Comparison of ENCODE assay signal across 31 mouse cellular contexts in the genomic region with DNA sequence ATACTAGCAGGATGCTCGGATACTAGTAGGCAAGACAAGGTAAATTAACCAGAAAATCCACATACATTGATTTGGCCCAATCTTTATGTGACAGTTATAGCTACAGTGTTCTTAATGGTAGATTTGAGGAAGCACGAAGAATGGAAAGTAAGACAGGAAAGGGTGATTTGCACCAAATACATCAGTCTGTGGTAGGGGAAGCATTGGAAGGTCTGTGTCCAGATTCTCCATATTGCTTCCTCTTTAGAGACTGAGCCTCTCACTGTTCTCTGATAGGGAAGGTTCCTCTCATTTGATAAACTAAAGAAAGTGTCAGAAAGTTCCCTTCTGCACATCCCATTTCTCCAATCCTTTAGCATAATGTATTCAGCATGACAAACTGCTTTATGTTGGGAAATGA.
"Had no signal": no experiment of that assay in that cellular context is flagged by ENCODE, and none has a peak within 500 bp of the region (broad histone marks: within the 10 kb centered on the region; RNA-seq: fewer than 3 reads in every experiment).

No protein-coding gene starts in this region.

- DNase-seq: left cerebral cortex, postnatal 4 days; liver; liver, embryonic 13.5 days; liver, postnatal 0 days; lung, adult 18-20 months; lung, adult 2 months; lung, embryonic 14.5 days; lung, postnatal 10 days; lung, postnatal 14 days; lung, postnatal 36 days; lung, postnatal 4 days; midbrain, embryonic 14.5 days had no signal

- H3K4me1 ChIP-seq: limb, embryonic 10.5 days; limb, embryonic 12.5 days; limb, embryonic 13.5 days; limb, embryonic 15.5 days; liver, embryonic 12.5 days; liver, embryonic 13.5 days; liver, embryonic 15.5 days; lung, embryonic 15.5 days; midbrain, embryonic 10.5 days; midbrain, embryonic 12.5 days; midbrain, embryonic 13.5 days; midbrain, embryonic 15.5 days; neural tube, embryonic 12.5 days; neural tube, embryonic 13.5 days had no signal

- H3K36me3 ChIP-seq: limb, embryonic 10.5 days; limb, embryonic 15.5 days; liver, embryonic 12.5 days; liver, embryonic 13.5 days; liver, embryonic 15.5 days; lung, embryonic 15.5 days; midbrain, embryonic 10.5 days; midbrain, embryonic 12.5 days; midbrain, embryonic 13.5 days; midbrain, embryonic 15.5 days; neural tube, embryonic 12.5 days; neural tube, embryonic 13.5 days had no signal

- H3K9me3 ChIP-seq: limb, embryonic 10.5 days; limb, embryonic 12.5 days; limb, embryonic 13.5 days; limb, embryonic 15.5 days; liver, embryonic 12.5 days; liver, embryonic 13.5 days; liver, embryonic 15.5 days; lung, embryonic 15.5 days; megakaryocyte, embryonic 14.5 days; midbrain, embryonic 10.5 days; midbrain, embryonic 12.5 days; midbrain, embryonic 13.5 days; midbrain, embryonic 15.5 days; neural tube, embryonic 12.5 days; neural tube, embryonic 13.5 days had no signal

- H3K27ac ChIP-seq: limb, embryonic 10.5 days; limb, embryonic 12.5 days; limb, embryonic 13.5 days; limb, embryonic 15.5 days; liver, embryonic 12.5 days; liver, embryonic 13.5 days; liver, embryonic 14.5 days; liver, embryonic 15.5 days; lung, embryonic 15.5 days; macrophage; midbrain, embryonic 10.5 days; midbrain, embryonic 12.5 days; midbrain, embryonic 13.5 days; midbrain, embryonic 15.5 days; neural tube, embryonic 12.5 days; neural tube, embryonic 13.5 days had no signal

- H3K27me3 ChIP-seq: limb, embryonic 12.5 days; limb, embryonic 13.5 days; limb, embryonic 15.5 days; liver, embryonic 12.5 days; liver, embryonic 13.5 days; liver, embryonic 15.5 days; lung, embryonic 15.5 days; megakaryocyte, embryonic 14.5 days; midbrain, embryonic 12.5 days; midbrain, embryonic 13.5 days; midbrain, embryonic 15.5 days; neural tube, embryonic 12.5 days; neural tube, embryonic 13.5 days had no signal

- H3K9ac ChIP-seq: limb, embryonic 12.5 days; limb, embryonic 13.5 days; limb, embryonic 15.5 days; liver, embryonic 12.5 days; liver, embryonic 13.5 days; liver, embryonic 14.5 days; liver, embryonic 15.5 days; liver, postnatal 0 days; lung, embryonic 14.5 days; lung, embryonic 15.5 days; midbrain, embryonic 12.5 days; midbrain, embryonic 13.5 days; midbrain, embryonic 15.5 days; neural tube, embryonic 12.5 days; neural tube, embryonic 13.5 days had no signal

- H3K4me3 ChIP-seq: limb, embryonic 10.5 days; limb, embryonic 12.5 days; limb, embryonic 13.5 days; limb, embryonic 15.5 days; liver, embryonic 12.5 days; liver, embryonic 13.5 days; liver, embryonic 15.5 days; lung, embryonic 15.5 days; megakaryocyte, embryonic 14.5 days; midbrain, embryonic 10.5 days; midbrain, embryonic 12.5 days; midbrain, embryonic 13.5 days; midbrain, embryonic 15.5 days; myocyte; neural tube, embryonic 12.5 days; neural tube, embryonic 13.5 days had no signal

- ATAC-seq: liver, embryonic 12.5 days; liver, postnatal 0 days; lung, postnatal 0 days; midbrain, embryonic 13.5 days; midbrain, embryonic 15.5 days had no signal

- H3K4me2 ChIP-seq: limb, embryonic 12.5 days; limb, embryonic 13.5 days; limb, embryonic 15.5 days; liver, embryonic 11.5 days; liver, embryonic 12.5 days; liver, embryonic 13.5 days; liver, embryonic 15.5 days; lung, embryonic 14.5 days; lung, embryonic 15.5 days; midbrain, embryonic 12.5 days; midbrain, embryonic 13.5 days; midbrain, embryonic 15.5 days; neural tube, embryonic 12.5 days; neural tube, embryonic 13.5 days had no signal
